Mouse (Mus musculus): ENCODE results near the gene Mab21l2.

Mab21l2 gene

GRCm38 (mm10) chr3:86548091-86549015, at the start of gene Mab21l2:
TSS of gene Mab21l2 (minus strand) at chr3:86548629.
- in situ Hi-C loops (cut with MboI, MseI) = no loop called here

- in situ Hi-C loops (cut with MboI, MseI) = no loop called here
These were observed 26.9 kb upstream of the Mab21l2 start for GRCm38 (mm10) chr3:86575312-86575711.

- in situ Hi-C loops (cut with MboI, MseI) = no loop called here
These were observed 24.3 kb upstream of the Mab21l2 start for GRCm38 (mm10) chr3:86572519-86573244.

DNA sequence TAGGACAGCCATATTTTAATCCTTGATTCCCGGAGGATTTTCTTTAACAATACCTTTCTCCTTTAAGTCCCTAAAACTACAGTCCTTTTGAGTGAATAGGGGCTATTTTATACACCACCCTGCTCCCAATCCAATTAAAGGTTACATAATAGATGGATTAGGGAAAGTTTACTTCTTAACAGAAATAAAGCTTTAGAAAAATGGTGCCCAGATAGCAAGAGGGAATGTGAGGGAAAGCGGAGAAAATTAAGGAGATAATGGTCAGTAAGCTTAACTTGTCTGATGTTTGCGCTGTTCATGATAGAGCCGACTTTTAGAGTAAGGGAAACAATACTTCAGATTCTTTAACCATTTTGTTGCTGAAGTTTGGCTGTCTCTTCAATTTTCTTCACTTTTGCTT, 23.1 kb upstream of the Mab21l2 start:
- in situ Hi-C loops (cut with MboI, MseI) = no loop called here

GRCm38 (mm10) chr3:86567312-86567711, 18.9 kb upstream of the Mab21l2 start:
- in situ Hi-C loops (cut with MboI, MseI) = no loop called here

- in situ Hi-C loops (cut with MboI, MseI) = no loop called here
These were observed 13.0 kb upstream of the Mab21l2 start for GRCm38 (mm10) chr3:86561396-86561795.

GRCm38 (mm10) chr3:86561023-86561344, 12.6 kb upstream of the Mab21l2 start:
- in situ Hi-C loops (cut with MboI, MseI) = no loop called here

GRCm38 (mm10) chr3:86560281-86561022, 12.0 kb upstream of the Mab21l2 start:
- in situ Hi-C loops (cut with MboI, MseI) = no loop called here

DNA sequence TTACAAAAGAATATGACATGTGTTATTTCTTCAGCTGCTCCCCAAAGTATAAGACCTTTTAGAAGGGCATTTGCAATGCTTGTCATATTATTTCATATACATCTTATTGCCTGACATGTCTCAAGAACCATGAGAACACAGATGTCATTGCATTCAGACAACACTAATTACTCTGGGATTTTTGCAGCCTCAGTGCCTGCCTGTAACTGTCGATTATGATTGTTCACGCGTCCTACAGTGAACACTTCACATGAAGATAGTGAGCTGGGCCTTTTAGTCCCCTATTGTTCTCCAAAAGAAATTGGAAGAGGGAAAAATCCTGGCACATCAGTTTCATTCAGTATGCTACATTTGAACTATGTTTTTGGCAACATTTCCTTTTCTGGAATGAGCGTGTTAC, 11.2 kb upstream of the Mab21l2 start:
- in situ Hi-C loops (cut with MboI, MseI) = no loop called here

- in situ Hi-C loops (cut with MboI, MseI) = no loop called here
These were observed 10.5 kb upstream of the Mab21l2 start for GRCm38 (mm10) chr3:86558976-86559375.

GRCm38 (mm10) chr3:86552170-86552569, 3.7 kb upstream of the Mab21l2 start:
- in situ Hi-C loops (cut with MboI, MseI) = no loop called here

DNA sequence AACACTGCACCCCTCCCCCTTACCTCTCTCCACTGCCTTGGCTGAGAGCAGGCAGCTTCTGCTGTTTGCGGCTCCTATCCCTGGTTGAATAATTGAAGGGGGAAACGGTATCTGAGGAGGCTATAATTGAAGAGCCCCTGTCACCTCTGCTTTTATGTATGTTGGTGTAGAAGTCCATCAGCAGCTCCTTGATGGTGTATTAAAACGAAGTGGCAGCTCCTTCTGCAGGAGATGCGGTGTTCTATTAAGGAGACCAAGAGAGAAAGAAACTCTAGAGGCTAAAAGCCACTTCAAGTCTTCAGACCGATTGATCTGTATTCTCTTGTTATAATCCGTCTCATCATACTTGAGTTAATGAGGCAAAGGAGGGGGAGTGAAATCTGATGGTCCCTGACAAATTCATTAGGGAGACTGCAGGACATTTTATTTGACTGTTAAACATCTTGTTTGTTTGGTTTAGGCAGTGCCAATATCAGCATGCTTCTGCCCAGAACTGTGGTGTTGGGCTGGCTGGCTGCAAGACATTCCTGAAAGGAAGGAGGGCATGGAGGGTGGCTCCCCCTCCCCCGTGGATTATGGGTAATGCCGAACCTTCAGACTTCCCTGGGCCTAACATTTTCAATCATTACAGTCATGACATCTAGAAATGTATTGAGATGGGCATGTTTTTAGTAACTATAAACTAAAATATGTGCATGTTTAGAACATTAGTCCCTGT, 2.7 kb upstream of the Mab21l2 start:
- in situ Hi-C loops (cut with MboI, MseI) = no loop called here

- in situ Hi-C loops (cut with MboI, MseI) = no loop called here
These were observed 2.0 kb upstream of the Mab21l2 start for GRCm38 (mm10) chr3:86550301-86551010.

DNA sequence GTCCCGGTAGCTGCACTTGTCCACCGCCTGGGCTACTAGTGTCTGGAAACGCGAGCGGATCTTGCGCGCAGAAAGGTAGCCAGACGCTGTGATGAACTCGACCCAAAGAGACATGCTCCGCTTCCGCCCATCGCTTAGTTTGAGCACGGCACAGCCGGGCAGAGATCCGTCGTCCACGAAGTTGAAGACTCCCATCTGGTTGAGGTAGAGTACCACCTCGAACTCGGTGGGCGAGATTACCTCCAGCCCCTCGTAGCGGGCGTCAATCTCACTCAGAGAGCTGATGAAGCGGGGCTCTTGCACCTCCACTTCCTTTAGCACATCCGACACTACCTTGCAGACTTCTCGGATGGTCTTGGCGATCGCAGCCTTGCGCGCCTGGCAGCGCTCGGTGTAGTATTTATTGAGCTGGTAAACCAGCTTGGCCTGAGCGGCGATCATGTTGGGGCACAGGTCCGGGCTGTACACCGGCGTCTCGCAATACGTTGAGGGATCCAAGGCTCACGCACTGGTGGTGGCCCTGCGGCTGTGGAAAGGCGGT, 1.1 kb downstream of the Mab21l2 start:
- in situ Hi-C loops (cut with MboI, MseI) = no loop called here

DNA sequence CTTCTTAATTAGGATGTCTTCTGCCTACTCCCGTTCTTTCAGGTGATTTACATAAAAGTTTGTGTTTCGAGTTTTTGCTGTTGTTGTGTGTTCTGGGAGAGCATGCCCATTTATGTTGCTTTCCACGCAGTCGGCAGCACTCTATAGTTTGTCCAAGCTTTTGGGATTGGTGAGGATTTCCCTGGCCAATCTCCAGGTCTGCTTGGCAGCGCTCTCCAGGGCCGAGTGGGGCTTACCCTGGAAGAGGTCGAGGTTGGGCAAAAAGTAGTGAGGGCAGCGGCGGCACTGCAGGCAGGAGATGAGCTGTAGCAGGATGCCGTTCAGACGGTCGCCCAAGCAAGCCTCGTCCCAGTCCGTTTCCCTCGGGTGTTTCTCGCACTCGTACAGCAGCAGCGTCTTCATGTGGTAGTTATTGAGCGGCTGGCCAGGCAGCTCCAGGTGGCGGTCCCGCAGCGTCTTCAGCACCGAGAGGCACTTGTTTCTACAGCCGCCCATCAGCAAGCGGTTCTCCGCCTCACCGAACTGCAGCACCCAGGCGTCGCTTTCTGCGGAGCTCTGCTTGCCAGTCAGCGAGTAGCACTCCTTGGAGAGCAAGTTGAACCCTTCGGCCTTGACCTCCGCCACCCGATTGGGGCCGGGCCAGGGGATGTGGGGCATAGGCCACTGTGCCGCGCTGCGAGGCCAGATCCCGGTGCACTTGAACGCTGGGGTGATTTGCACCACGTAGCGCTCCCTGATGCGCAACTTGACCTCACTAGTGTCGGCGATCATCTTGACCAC, 1.8 kb downstream of the Mab21l2 start:
- in situ Hi-C loops (cut with MboI, MseI) = no loop called here

DNA sequence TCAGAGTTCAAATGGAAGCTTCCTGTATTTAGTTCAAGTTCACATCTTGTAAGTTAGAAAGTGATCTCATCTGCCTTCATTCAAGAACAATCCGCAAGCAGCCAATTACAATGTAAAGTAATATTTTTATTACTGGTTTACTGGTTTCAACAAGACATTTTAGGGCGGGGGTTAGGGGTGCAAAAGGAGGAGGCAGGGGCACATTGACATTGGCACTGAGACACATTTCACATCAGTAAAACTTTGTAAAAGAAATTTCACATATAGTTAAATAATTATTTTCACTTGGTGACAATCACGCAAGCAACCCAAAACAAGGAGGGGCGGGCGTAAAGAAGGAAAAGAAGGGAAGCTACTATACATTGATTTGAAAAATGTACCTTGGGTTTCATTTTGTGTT, 2.5 kb downstream of the Mab21l2 start:
- in situ Hi-C loops (cut with MboI, MseI) = no loop called here

DNA sequence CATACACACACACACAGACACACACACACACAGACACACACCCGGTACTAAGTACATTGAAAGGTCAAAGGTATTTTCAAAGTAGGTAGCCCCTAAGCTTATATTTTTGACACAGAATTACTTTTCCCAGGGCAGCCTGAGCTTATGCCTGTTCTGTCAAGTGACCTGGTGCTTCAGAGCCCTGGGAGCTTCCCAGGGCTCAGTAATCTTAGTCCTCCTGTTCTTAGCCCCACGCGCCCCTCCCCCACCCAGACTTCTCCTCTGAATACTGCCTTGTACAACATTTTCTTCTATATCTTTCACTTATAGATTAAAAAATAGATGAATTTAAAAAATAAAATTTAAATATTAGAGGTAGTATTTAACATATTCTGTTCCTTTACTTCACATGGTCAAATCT, 3.6 kb downstream of the Mab21l2 start:
- in situ Hi-C loops (cut with MboI, MseI) = no loop called here

DNA sequence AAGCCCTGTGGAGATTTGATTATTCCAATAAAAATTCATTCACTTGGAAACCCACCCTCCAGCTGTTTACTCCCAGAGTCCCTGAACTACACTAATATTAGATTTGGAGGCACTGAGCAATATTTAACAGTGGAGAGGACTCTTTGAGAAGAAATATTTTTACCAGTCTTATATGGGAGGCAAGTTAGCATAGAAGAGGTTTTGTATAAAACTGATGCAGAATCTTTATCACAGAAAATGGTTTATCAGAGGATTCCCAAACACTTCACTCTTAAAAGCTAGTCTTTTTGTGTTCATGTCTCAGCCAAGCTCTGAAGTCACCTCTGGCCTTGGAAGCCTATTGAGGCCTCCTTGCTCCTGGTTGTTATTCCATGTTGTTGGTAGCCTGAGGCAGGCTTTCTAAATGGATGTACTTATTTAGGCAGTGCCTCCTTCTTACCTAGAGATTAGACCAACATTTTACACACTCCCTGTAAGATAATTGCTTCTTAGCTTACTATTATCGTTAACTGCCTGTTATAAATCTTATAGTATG, 6.5 kb downstream of the Mab21l2 start:
- in situ Hi-C loops (cut with MboI, MseI) = no loop called here

- in situ Hi-C loops (cut with MboI, MseI) = no loop called here
These were observed 7.3 kb downstream of the Mab21l2 start for GRCm38 (mm10) chr3:86541074-86541614.
